Mouse (Mus musculus): Measurements from ENCODE around the gene Atp6v1fnb.

- TF ChIP-seq CHD1 (IDR thresholded peaks at IDR 0.05; ENCODE audit: low read depth, low read length) (no peak), CTCF (IDR thresholded peaks at IDR 0.05 in 2 of 3, conservative IDR thresholded peaks at IDR 0.05 in 1 of 3; ENCODE audit: control insufficient read depth in 1 of 3, insufficient read depth in 1 of 3, low read depth in 2 of 3, low read length in 3 of 3, poor library complexity in 1 of 3, severe bottlenecking in 1 of 3) (no peak), CHD2 (IDR thresholded peaks at IDR 0.05; ENCODE audit: low read length) (no peak), EP300 (IDR thresholded peaks at IDR 0.05; ENCODE audit: low read depth in 1 of 2, low read length in 2 of 2) (no peak), GATA1 (IDR thresholded peaks at IDR 0.05; ENCODE audit: low read depth, low read length) (no peak)
Observed at GRCm38 (mm10) chr6:29430681-29431420, 40.4 kb upstream of the Atp6v1fnb start.

All from MEL (cell line).